Mouse (Mus musculus) kidney, adult 2 months (tissue): ENCODE results near the gene Ripply2. TPM values are rescaled to one million over a fixed set of nuclear protein-coding genes. Genes with fewer than 3 reads are reported as not detected.

Experiments
- DNase-seq: peaks from one replicate; pipeline ENCODE4 v3.0.0; 2021
- H3K27ac ChIP-seq: fragments of 200-500 bp; 2 replicates; pipeline ENCODE4 v1.5.1; 2012; ENCODE audit warnings: low read depth, low read length, control low read depth, inconsistent platforms; ENCODE audit not compliant: insufficient read depth
- H3K27me3 ChIP-seq: fragments of 200-500 bp; replicated peaks from 2 replicates; pipeline ENCODE4 v1.6.1; 2012; ENCODE audit warnings: mild to moderate bottlenecking, moderate library complexity, low read length, inconsistent platforms; ENCODE audit not compliant: control insufficient read depth, insufficient read depth
- H3K36me3 ChIP-seq: fragments of 200-500 bp; 2 replicates; pipeline ENCODE4 v1.6.1; 2012; ENCODE audit warnings: mild to moderate bottlenecking, moderate library complexity, low read length, inconsistent platforms; ENCODE audit not compliant: control insufficient read depth, insufficient read depth
- H3K4me1 ChIP-seq: fragments of 200-500 bp; 2 replicates; pipeline ENCODE4 v1.6.1; 2011; ENCODE audit warnings: low read length; ENCODE audit not compliant: control insufficient read depth, insufficient read depth
- H3K4me3 ChIP-seq: fragments of 200-500 bp; 2 replicates; pipeline ENCODE4 v1.5.1; 2011; ENCODE audit warnings: mild to moderate bottlenecking, low read depth, low read length, control low read depth; ENCODE audit not compliant: insufficient read depth
- CTCF ChIP-seq: fragments of 200-500 bp; conservative IDR thresholded peaks from 2 replicates; pipeline ENCODE4 v1.5.1; 2011; ENCODE audit warnings: low read depth, mild to moderate bottlenecking, control low read depth, low read length, moderate library complexity, mixed read lengths; ENCODE audit not compliant: insufficient read depth, insufficient read length
- POLR2A ChIP-seq: fragments of 200-500 bp; IDR thresholded peaks from one replicate; pipeline ENCODE4 v1.6.1; 2011; ENCODE audit warnings: low read depth, low read length, control low read depth
- WGBS: fragments of 180-500 bp; shearing (Covaris S2); methylation state at CpG from one replicate; pipeline ENCODE4 v1.1.7; 2018; 5-methylcytosine and 5-hydroxymethylcytosine counted together
- polyA plus RNA-seq: library from polyadenylated mRNA; depleted of rRNA; stranded (reverse); fragments of >200 nt; gene quantifications from 2 replicates; pipeline ENCODE4 v1.2.3, GENCODE M21; 2012

Ripply2 gene
- polyA plus RNA-seq, 1 experiment: not detected

- no peak for DNase-seq
- no peak overlapping the region for H3K27ac ChIP-seq
- H3K4me3 ChIP-seq: no peak overlapping the region
- WGBS: 30% methylated on average over 10 of the region's 10 CpGs
- TF ChIP-seq CTCF (no peak), POLR2A (no peak)
- no peaks in the 10 kb centered on the region for H3K36me3 ChIP-seq
- no peaks in the 10 kb centered on the region for H3K4me1 ChIP-seq
- no peaks in the 10 kb centered on the region; the same call in 1 of the 2 replicates for H3K27me3 ChIP-seq
These were observed 33.8 kb upstream of the Ripply2 start for GRCm38 (mm10) chr9:86981551-86981950.

GRCm38 (mm10) chr9:86984583-86984982 is 30.8 kb upstream of the Ripply2 start:
- 17% methylated on average over 3 of the region's 3 CpGs for WGBS
- TF ChIP-seq POLR2A (no peak), CTCF (no peak)
- Histone ChIP-seq H3K4me1 (no peaks in the 10 kb centered on the region), H3K36me3 (no peaks in the 10 kb centered on the region), H3K27me3 (no peaks in the 10 kb centered on the region; the same call in 1 of the 2 replicates), H3K27ac (no peak overlapping the region), H3K4me3 (no peak overlapping the region)
- DNase-seq: no peak

DNA sequence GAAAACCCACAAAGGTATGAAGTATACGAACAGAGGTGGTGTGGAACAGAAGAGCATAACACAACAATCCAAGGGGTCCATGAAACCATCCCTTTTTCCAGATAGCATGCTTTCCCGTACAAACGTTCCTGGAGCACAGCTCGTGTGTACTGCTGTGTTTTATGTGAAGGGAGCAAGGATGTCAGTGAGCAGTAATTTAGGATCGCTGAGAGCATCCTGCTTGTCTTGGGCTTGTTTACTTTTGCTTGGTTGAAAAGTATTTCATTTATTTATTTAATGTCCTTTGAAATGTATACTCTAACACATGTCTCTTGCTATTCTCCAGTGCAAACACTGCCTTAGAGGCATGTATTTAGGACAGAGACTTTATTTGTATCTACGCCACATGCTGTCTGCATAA is 30.2 kb upstream of the Ripply2 start:
- Histone ChIP-seq H3K4me3 (no peak overlapping the region), H3K27me3 (no peaks in the 10 kb centered on the region; the same call in 1 of the 2 replicates), H3K4me1 (no peaks in the 10 kb centered on the region), H3K27ac (no peak overlapping the region), H3K36me3 (no peaks in the 10 kb centered on the region)
- TF ChIP-seq CTCF: no peak
- TF ChIP-seq POLR2A: no peak
- 25% methylated on average over 6 of the region's 6 CpGs for WGBS
- DNase-seq: no peak

GRCm38 (mm10) chr9:86986703-86987296 is 28.5 kb upstream of the Ripply2 start:
- Histone ChIP-seq H3K27me3 (no peaks in the 10 kb centered on the region; the same call in 1 of the 2 replicates), H3K36me3 (no peaks in the 10 kb centered on the region), H3K4me3 (no peak overlapping the region), H3K27ac (no peak overlapping the region), H3K4me1 (no peaks in the 10 kb centered on the region)
- WGBS: 36% methylated on average over 7 of the region's 7 CpGs
- no peak for TF ChIP-seq CTCF
- TF ChIP-seq POLR2A: no peak
- DNase-seq: no peak

DNA sequence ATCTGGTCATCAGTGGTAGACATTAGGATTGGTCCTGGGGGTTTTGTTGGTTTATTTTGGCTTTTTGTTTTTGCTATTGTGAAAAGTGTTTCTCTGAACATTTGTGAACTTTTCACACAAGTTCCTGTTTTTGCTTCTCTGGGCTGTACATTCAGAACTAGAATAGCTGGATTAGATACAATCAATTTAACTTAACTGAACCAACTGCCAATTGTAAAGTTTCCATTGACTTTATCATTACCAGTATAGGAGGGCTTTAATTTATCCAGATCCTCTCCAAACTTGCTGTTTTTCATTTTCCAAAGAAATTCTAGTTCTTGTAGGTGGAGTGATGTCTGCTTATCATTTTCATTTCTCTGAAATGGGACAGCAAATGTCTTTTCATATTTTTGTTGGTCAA is 25.5 kb upstream of the Ripply2 start:
- no peak for DNase-seq
- TF ChIP-seq POLR2A (no peak), CTCF (no peak)
- no peak overlapping the region for H3K4me3 ChIP-seq
- no peaks in the 10 kb centered on the region for H3K4me1 ChIP-seq
- H3K27ac ChIP-seq: no peak overlapping the region
- no peaks in the 10 kb centered on the region; the same call in 1 of the 2 replicates for H3K27me3 ChIP-seq
- H3K36me3 ChIP-seq: no peaks in the 10 kb centered on the region

DNA sequence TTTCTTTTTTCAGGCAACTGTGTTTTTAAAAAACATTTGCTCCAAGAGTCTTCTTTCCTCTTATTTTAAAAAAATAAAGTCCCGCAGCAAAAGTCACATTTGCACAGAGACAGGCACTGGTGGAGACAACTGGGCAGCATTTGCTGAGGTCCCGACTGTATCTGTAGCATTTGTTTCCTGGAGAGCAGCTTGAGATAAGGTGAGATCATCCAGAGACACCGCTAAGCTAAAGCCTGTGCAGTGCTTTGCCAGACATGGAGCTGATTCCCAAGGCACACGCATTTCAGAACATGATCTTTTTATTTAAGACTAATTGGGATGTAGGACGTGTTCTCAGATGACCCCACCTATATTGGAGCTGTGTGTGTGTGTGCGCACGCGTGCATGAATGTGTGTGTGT is 23.6 kb upstream of the Ripply2 start:
- TF ChIP-seq CTCF (no peak), POLR2A (no peak)
- Histone ChIP-seq H3K36me3 (no peaks in the 10 kb centered on the region), H3K4me1 (no peaks in the 10 kb centered on the region), H3K27ac (no peak overlapping the region), H3K27me3 (no peaks in the 10 kb centered on the region), H3K4me3 (no peak overlapping the region)
- DNase-seq: no peak
- 74% methylated on average over 8 of the region's 8 CpGs for WGBS

- WGBS: 44% methylated on average over 3 of the region's 3 CpGs
- TF ChIP-seq POLR2A (no peak), CTCF (no peak)
- Histone ChIP-seq H3K4me3 (no peak overlapping the region), H3K27ac (no peak overlapping the region), H3K36me3 (no peaks in the 10 kb centered on the region), H3K27me3 (no peaks in the 10 kb centered on the region), H3K4me1 (no peaks in the 10 kb centered on the region)
- no peak for DNase-seq
These were observed 18.2 kb upstream of the Ripply2 start for GRCm38 (mm10) chr9:86997046-86997691.
